Mouse (Mus musculus) spleen, postnatal 4 days (tissue): ENCODE results near the gene Erich2.

Experiments
- DNase-seq, 2 experiments: peaks; one replicate each; pipeline ENCODE4 v3.0.0; 2022; ENCODE audit warnings: low spot score in 2 of 2

Gene Erich2

GRCm38 (mm10) chr2:70562611-70562980, 54.0 kb downstream of the Erich2 start:
- DNase-seq: no peak

- no peak for DNase-seq
These were observed 54.5 kb downstream of the Erich2 start for GRCm38 (mm10) chr2:70562981-70563671.

- DNase-seq: no peak
These were observed 55.4 kb downstream of the Erich2 start for GRCm38 (mm10) chr2:70563721-70564645.

- DNase-seq: no peak
These were observed 56.2 kb downstream of the Erich2 start for GRCm38 (mm10) chr2:70564646-70565315.

GRCm38 (mm10) chr2:70565651-70566602, 57.3 kb downstream of the Erich2 start:
- DNase-seq: no peak

GRCm38 (mm10) chr2:70566603-70566981, 58.0 kb downstream of the Erich2 start:
- no peak for DNase-seq

- peak; percentile 37 to 74 for DNase-seq
These were observed 58.6 kb downstream of the Erich2 start for GRCm38 (mm10) chr2:70567071-70567681.

- DNase-seq: no peak
These were observed 59.1 kb downstream of the Erich2 start for GRCm38 (mm10) chr2:70567682-70568077.

GRCm38 (mm10) chr2:70568198-70568941, 59.8 kb downstream of the Erich2 start:
- DNase-seq: no peak

- DNase-seq: no peak
These were observed 63.1 kb downstream of the Erich2 start for GRCm38 (mm10) chr2:70571698-70572097.

- DNase-seq: no peak
These were observed 63.6 kb downstream of the Erich2 start for GRCm38 (mm10) chr2:70572251-70572650.

- no peak for DNase-seq
These were observed 65.1 kb downstream of the Erich2 start for GRCm38 (mm10) chr2:70573544-70574210.

- no peak for DNase-seq
These were observed 79.6 kb downstream of the Erich2 start for GRCm38 (mm10) chr2:70588200-70588599.
